Mouse (Mus musculus) MEL (cell line): ENCODE measurements at regions not wholly inside any gene's neighbourhood (a gene's known extent, or its start where the extent isn't known, plus 50 kb on each side); places are given as distances from the start of the nearest gene placed in this dataset.

ENCODE experiments used
- GATA1 ChIP-seq: IDR thresholded peaks from 2 replicates; pipeline ENCODE4 v1.6.1; 2011; ENCODE audit warnings: low read depth, low read length, improper control_type of control experiment
- NELFE ChIP-seq: IDR thresholded peaks from 2 replicates; pipeline ENCODE4 v1.6.1; 2011; ENCODE audit warnings: low read depth, low read length, improper control_type of control experiment
- RCOR1 ChIP-seq: IDR thresholded peaks from 2 replicates; pipeline ENCODE4 v1.6.1; 2012; ENCODE audit warnings: low read depth, mild to moderate bottlenecking, inconsistent platforms, low read length, improper control_type of control experiment

DNA sequence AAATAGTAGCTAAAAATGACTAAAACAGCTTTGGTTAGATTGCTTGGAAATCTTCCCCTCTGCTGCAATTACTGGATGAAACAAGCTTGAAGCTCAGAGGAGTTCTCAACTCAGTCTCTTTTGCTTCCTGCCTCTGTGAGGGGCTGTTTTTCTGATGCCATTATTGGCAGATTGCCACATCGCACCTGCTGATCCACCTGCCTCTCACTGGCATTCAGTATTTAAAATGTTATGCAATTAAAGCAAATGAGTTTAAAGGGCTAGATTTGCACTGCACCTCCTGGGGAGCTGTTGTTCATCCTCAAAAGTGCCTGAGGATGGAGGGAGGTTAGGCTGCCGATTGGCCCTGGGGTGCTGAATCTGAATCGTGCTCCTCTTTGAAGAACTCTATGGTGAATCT, 860.5 kb upstream of the Foxg1 start:
- TF ChIP-seq NELFE: no peak
- TF ChIP-seq GATA1: no peak
- no peak for TF ChIP-seq RCOR1
